In genomic region chr15:77291471-77291870, GRCm38 (mm10) we compare ENCODE assay signal across 16 mouse cellular contexts. TPM values are rescaled to one million over a fixed set of nuclear protein-coding genes. Genes with fewer than 3 reads are reported as not detected.
DNase-seq lines count a peak whose midpoint lies in the region; ATAC-seq and TF ChIP-seq lines count a peak whose summit lies in the region.
"Had no signal": no experiment of that assay in that cellular context is flagged by ENCODE, and none has a peak within 500 bp of the region (broad histone marks: within the 10 kb centered on the region; RNA-seq: fewer than 3 reads in every experiment).

No protein-coding gene starts in this region.

- 66% methylated on average over 7 of the region's 7 CpGs for WGBS in forebrain, embryonic 13.5 days
- WGBS in forebrain, postnatal 0 days: 54% methylated on average over 7 of the region's 7 CpGs
- 31% methylated on average over 7 of the region's 7 CpGs for WGBS in limb, embryonic 12.5 days
- 49% methylated on average over 7 of the region's 7 CpGs for WGBS in intestine, postnatal 0 days

- DNase-seq in forebrain, postnatal 0 days: no peak
- no peak for DNase-seq in layer of hippocampus, adult 2 months (ENCODE audit: low spot score in 2 of 2)
- no peak for DNase-seq in layer of hippocampus, postnatal 14 days (ENCODE audit: low spot score in 2 of 2)
- peak; percentile 45 for DNase-seq in embryo, embryonic 11 days
- no peak for DNase-seq in thymus, adult 18-20 months
- DNase-seq: cerebellum, adult 11 months; kidney, postnatal 4 days; right cerebral cortex, postnatal 25 days; thymus, adult 2 months had no signal

- ATAC-seq in forebrain, embryonic 13.5 days: no peak
- ATAC-seq in forebrain, postnatal 0 days: no peak
- ATAC-seq in limb, embryonic 12.5 days (ENCODE audit: insufficient number of reproducible peaks, insufficient read depth, low FRiP score, low TSS enrichment, low read depth): no peak
- no peak for ATAC-seq in intestine, postnatal 0 days
- ATAC-seq: activated CD4-positive, CD25-positive, alpha-beta regulatory T cell, adult 4 months had no signal

- no peak overlapping the region for H3K4me2 ChIP-seq in forebrain, embryonic 13.5 days
- H3K4me2 ChIP-seq in forebrain, postnatal 0 days (ENCODE audit: low read depth): no peak overlapping the region
- H3K4me2 ChIP-seq in limb, embryonic 12.5 days: no peak overlapping the region
- no peak overlapping the region for H3K4me2 ChIP-seq in intestine, postnatal 0 days (replicated peaks; ENCODE audit: low read depth)
- H3K4me2 ChIP-seq: midbrain, embryonic 12.5 days had no signal

- H3K27ac ChIP-seq in forebrain, embryonic 13.5 days: 0 out of 2 replicates have a peak overlapping the region, but pooled peaks have one; percentile 21
- no peak overlapping the region for H3K27ac ChIP-seq in forebrain, postnatal 0 days (ENCODE audit: low read depth, low read length)
- H3K27ac ChIP-seq in layer of hippocampus, adult 2 months: peak overlapping the region; percentile 56; the same call in 1 of the 2 replicates
- peak overlapping the region; percentile 70 for H3K27ac ChIP-seq in limb, embryonic 12.5 days
- no peak overlapping the region for H3K27ac ChIP-seq in intestine, postnatal 0 days (ENCODE audit: low read depth, low read length)
- H3K27ac ChIP-seq: left cerebral cortex, adult 2 months; liver, embryonic 14.5 days; midbrain, embryonic 12.5 days had no signal

- no peaks in the 10 kb centered on the region for H3K9me3 ChIP-seq in forebrain, embryonic 13.5 days (replicated peaks)
- no peaks in the 10 kb centered on the region for H3K9me3 ChIP-seq in forebrain, postnatal 0 days (ENCODE audit: low read length)
- no peaks in the 10 kb centered on the region for H3K9me3 ChIP-seq in limb, embryonic 12.5 days
- no peaks in the 10 kb centered on the region for H3K9me3 ChIP-seq in intestine, postnatal 0 days (ENCODE audit: control insufficient read depth)
- H3K9me3 ChIP-seq: midbrain, embryonic 12.5 days had no signal

- peaks cover 22% of the 10 kb centered on the region for H3K4me1 ChIP-seq in forebrain, embryonic 13.5 days
- H3K4me1 ChIP-seq in forebrain, postnatal 0 days (ENCODE audit: insufficient read depth): no peaks in the 10 kb centered on the region
- peaks cover 58% of the 10 kb centered on the region for H3K4me1 ChIP-seq in limb, embryonic 12.5 days (replicated peaks)
- H3K4me1 ChIP-seq in intestine, postnatal 0 days (replicated peaks; ENCODE audit: control insufficient read depth, insufficient read depth, low read length): no peaks in the 10 kb centered on the region
- H3K4me1 ChIP-seq: midbrain, embryonic 12.5 days had no signal

- no peaks in the 10 kb centered on the region for H3K36me3 ChIP-seq in forebrain, embryonic 13.5 days (ENCODE audit: poor library complexity, severe bottlenecking)
- H3K36me3 ChIP-seq in forebrain, postnatal 0 days (ENCODE audit: insufficient read depth): no peaks in the 10 kb centered on the region
- peaks cover 10% of the 10 kb centered on the region; the same call in 1 of the 2 replicates for H3K36me3 ChIP-seq in limb, embryonic 12.5 days
- H3K36me3 ChIP-seq in intestine, postnatal 0 days (ENCODE audit: control insufficient read depth, insufficient read depth): no peaks in the 10 kb centered on the region
- H3K36me3 ChIP-seq: midbrain, embryonic 12.5 days had no signal

- no peak for TF ChIP-seq CTCF in forebrain, postnatal 0 days (IDR thresholded peaks at IDR 0.05; ENCODE audit: low read depth)
- no peak for TF ChIP-seq CTCF in layer of hippocampus, adult 2 months (conservative IDR thresholded peaks at IDR 0.05)
- no peak for TF ChIP-seq CTCF in intestine, postnatal 0 days (IDR thresholded peaks at IDR 0.05; ENCODE audit: low read depth)

- no peak overlapping the region for H3K4me3 ChIP-seq in forebrain, embryonic 13.5 days
- H3K4me3 ChIP-seq in forebrain, postnatal 0 days (ENCODE audit: low read depth, low read length): no peak overlapping the region
- no peak overlapping the region for H3K4me3 ChIP-seq in layer of hippocampus, adult 2 months
- H3K4me3 ChIP-seq in limb, embryonic 12.5 days (replicated peaks): no peak overlapping the region
- no peak overlapping the region for H3K4me3 ChIP-seq in intestine, postnatal 0 days (ENCODE audit: low read depth, low read length)
- H3K4me3 ChIP-seq: left cerebral cortex, adult 2 months; midbrain, embryonic 12.5 days had no signal

- H3K27me3 ChIP-seq in forebrain, embryonic 13.5 days: no peaks in the 10 kb centered on the region
- no peaks in the 10 kb centered on the region for H3K27me3 ChIP-seq in forebrain, postnatal 0 days (ENCODE audit: insufficient read depth, low read length)
- no peaks in the 10 kb centered on the region for H3K27me3 ChIP-seq in limb, embryonic 12.5 days
- no peaks in the 10 kb centered on the region for H3K27me3 ChIP-seq in intestine, postnatal 0 days (replicated peaks; ENCODE audit: control insufficient read depth, insufficient read depth, low read length)
- H3K27me3 ChIP-seq: midbrain, embryonic 12.5 days had no signal

- no peak overlapping the region for H3K9ac ChIP-seq in forebrain, embryonic 13.5 days
- no peak overlapping the region for H3K9ac ChIP-seq in forebrain, postnatal 0 days
- H3K9ac ChIP-seq in limb, embryonic 12.5 days (replicated peaks): no peak overlapping the region
- H3K9ac ChIP-seq in intestine, postnatal 0 days (ENCODE audit: low read depth, low read length): no peak overlapping the region
- H3K9ac ChIP-seq: liver, embryonic 14.5 days; midbrain, embryonic 12.5 days had no signal

RNA-seq across cellular contexts. Expression of gene Rbfox2, which starts 15.3 kb away (rescaled TPM):
- polyA plus RNA-seq in forebrain, embryonic 13.5 days (2015; fragmentation: Nextera tagmentation; extraction: Ambion mirVana): 116 and 122 TPM in 2 replicates
- 391 and 470 TPM in 2 replicates for total RNA-seq in forebrain, postnatal 0 days (2014; rRNA removed)
- polyA plus RNA-seq in forebrain, postnatal 0 days (2015; fragmentation: Nextera tagmentation; extraction: Ambion mirVana): 105 and 135 TPM in 2 replicates
- 100 to 1,000 TPM; 243 TPM for total RNA-seq in layer of hippocampus, adult 2 months (2021)
- total RNA-seq in layer of hippocampus, postnatal 14 days (2021): 100 to 1,000 TPM; 228 to 234 TPM
- polyA plus RNA-seq in limb, embryonic 12.5 days (2016; fragmentation: Nextera tagmentation; extraction: Ambion mirVana): 78.4 and 79.3 TPM in 2 replicates
- 16.8 and 20.3 TPM in 2 replicates for polyA plus RNA-seq in intestine, postnatal 0 days (2015; fragmentation: Nextera tagmentation; extraction: Ambion mirVana)

Comparison
In these comparisons a context has a peak if more than half of its experiments do, and no peak if none do; other contexts are left out.
1. H3K27ac ChIP-seq: peak in forebrain, embryonic 13.5 days (single experiment), layer of hippocampus, adult 2 months (single experiment) and limb, embryonic 12.5 days (single experiment); none in forebrain, postnatal 0 days (single experiment) and intestine, postnatal 0 days (single experiment).